Mouse (Mus musculus) adrenal gland, postnatal 10 days (tissue): ENCODE results near the gene Obscn. TPM values are rescaled to one million over a fixed set of nuclear protein-coding genes. Genes with fewer than 3 reads are reported as not detected.

ENCODE experiments used
- DNase-seq: peaks from one replicate; pipeline ENCODE4 v3.0.0; 2021; ENCODE audit warnings: mixed read lengths
- total RNA-seq, 2 experiments: library from RNA; stranded (reverse); gene quantifications; 2 replicates each; pipeline ENCODE4 v1.2.3; 2021

Obscn gene
- total RNA-seq, 2 experiments from 2014 or later = 20.0 to 75.3 TPM

DNA sequence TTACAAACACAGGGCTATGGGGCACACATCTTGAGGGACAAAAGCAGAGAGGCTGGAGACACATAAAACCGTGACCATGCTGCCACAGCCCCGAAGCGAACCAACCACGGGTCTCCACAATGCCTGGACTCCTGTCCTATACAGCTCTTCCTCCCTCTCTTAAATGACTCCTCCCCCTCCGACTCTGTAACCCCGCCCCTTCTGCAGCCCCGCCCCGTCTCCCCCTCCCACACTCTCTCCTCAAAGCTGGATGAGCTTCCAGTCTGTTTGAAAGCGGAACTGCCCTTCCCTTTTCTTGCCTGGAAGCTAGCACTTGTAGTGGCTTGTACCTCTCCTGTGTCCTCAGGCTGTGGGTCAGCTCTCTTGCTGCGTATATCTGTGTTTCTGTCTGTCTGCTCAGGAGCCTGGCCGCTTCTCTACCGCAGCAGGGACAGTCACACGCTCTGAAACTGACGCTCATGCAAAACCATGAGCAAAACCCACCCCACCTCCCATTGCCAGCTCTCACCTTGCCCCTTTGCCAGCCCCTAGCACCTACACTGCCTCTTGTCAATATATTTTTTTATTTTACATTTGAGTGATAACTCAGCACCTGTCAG is 5.7 kb upstream of the Obscn start:
- no peak for DNase-seq

DNA sequence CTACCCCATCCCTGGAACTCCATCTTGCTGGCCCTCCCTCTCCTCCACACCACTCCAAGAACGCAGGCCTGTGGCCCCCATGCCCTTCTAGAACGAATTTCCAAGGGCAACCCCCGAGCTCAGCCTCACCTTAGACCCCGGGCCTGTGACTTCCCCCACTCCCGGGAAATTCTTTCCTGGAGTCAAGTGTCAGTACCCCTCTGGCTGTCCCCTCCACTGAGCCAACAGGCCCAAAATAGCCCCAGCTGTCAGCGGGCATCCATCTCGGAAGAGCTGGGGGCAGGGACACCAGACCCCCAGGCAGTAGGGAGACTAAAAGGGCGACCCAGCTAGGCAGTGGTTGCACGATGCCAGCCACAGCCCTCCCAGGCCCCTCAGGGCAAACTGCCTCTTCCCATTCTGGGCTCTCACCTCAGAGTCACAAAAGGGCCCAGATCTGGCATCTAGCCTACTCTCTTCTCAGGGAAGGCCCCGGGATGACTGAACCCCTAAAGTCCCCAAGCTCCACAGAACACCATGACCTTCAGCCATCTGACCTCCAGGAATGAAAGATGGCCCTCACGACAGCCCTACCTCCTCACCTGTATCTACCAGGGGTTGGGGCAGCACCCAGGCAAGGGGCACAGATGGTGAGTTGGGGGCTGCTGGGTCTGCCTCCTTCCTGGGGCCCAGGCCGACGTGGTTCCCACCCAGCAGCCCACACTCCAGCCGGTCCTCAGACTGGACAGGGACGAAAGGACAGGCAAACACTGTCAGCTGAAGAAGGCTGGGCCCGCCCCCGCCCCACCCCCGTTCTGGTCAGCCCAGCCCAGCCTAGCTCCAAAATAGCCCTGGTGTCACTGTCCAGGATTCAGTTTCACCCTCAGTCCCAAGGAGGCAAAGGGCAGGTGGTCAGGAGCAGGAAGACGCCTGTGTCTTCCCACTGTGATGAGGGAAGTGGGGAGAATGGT is 2.6 kb upstream of the Obscn start:
- no peak for DNase-seq

DNA sequence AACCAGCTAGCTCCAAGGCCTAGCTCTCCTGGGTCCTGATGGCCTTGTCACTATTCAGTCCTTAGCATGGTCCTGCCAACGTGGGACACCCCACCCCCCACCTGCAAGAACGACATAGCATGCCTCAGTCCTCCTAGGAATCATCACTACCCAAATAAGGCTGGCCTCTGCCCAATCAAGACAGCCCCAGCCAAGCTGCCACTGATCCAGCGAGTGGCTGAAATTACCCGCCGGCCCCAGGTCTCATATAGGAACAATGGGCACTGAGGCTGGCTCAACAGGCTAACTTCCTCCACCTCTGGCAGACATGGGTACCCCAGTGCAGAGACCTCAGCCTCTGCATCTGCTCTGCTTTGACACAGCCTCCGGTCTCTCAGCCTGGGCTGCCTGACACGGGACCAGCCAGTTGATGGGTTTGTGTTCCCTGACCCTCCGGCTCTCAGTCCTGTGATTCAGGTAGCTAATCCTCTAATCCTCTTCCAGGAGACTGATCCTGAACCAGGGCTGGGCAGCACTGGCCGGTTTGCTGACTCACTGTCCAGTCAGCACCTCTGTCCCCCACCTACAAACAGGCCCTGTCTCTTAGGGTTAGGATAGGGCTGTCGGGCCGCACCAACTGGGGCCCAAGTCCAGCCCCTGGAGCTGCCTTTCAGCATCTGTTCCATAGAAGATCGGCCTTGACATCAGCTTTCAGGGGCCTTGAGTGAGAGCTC is 948 bp upstream of the Obscn start:
- no peak for DNase-seq

DNA sequence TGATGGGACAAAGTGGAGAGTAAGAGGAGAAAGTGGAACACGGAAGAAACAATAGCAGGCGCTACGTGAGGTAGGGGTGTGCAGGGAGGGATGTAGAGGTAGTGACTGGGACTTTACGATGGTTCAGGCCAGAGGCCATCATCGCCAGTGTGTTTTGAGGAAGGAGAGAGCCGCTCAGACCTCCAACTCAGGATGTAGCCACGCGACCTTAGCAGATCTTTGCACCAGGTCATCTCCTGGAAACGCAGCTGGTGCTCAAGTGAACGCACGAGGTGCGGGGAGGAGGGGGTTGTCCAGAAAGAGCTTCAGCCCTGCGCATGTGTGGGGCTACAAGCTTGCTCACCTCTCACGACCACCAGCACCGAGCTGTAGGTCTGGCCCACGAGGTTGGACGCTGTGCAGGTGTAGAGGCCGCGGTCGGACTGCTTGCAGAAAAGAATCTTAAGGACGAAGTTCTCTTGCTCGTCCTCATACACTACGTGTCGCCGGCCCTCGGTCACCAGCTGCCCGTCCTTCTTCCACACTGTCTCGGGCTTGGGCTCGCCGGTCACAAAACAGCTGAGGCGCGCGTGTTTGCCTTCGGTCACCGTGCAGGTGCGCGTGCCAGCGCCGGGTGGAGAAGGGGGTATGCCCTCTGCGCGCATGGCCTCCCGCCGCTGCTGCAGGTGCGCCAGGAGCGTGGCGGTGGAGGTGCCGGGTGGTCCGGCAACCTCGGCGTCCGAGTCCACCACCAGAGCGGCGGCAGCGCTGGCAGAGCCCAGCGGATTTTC is 966 bp downstream of the Obscn start:
- DNase-seq = no peak

DNA sequence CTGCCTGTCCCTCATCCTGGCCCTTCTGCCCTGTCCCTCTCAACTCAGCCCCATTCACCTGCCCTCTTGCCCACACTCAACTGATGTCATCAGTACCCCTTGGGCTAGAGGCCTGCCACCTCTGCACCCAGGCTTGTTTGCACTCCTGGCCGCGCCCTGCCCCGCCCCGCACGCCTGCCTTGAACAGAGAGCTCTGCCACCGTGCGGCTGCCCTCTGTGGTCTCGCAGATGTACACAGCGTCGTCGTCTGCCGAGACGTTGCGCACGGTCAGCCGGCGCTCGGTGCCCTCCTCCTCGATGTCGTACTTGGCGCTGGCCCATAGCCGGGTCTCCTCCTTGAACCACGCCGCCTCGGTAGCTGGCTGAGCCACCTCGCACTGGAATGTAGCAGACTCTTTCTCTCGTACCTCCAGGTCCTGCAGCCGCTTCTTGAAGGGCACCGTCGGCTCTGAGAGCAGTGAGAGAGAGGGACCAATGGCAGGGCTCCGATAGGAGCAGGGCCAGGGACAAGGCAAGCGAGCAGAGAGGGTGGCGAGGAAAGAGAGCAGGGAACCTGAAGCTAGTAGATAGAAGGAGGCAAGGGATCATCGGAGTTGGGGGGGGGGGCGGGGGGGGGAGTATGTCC is 1.7 kb downstream of the Obscn start:
- DNase-seq = peak; percentile 24

DNA sequence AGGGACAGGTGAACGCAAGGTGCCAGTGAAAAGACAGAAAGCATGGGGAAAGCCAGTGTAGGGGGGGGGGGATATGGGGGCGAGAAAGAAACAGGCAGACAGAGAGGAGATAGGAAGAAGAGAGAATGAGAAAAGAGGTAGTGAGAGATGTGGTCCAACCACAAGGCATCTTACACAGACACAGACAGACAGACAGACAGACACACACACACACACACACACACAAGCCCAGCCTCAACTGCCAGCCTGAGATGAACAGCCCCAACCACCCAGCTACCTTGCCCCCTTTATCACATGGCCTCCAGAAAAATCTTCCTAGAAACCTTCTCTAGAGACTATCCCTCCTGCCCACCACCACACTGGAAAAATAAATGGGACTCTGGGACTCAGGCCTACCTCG is 4.1 kb downstream of the Obscn start:
- no peak for DNase-seq

DNA sequence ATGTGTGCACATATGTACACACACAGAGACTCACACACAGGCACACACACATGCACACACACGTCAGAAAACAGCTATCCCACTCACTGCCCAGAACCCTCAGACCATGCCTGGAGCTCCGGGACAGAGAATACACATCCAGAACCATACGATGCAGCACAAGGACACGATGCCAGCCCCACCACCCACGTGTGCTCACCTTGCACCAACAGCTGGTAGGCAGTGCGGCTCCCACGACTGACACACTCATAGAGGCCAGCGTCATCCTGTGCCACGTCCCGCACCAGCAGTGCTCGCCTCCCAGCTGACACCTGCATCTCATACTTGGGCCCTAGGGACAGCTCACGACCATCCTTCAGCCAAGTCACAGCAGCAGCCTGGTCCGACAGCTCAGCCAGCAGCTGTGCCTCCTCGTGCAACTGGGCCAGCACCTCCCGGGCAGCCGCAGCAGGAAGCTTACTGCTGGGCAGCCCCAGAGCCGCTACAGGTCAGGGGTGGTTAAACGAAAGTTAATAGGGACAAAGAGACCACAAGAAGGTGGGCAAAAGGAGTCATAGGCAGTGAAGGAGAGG is 4.8 kb downstream of the Obscn start:
- DNase-seq = no peak

DNA sequence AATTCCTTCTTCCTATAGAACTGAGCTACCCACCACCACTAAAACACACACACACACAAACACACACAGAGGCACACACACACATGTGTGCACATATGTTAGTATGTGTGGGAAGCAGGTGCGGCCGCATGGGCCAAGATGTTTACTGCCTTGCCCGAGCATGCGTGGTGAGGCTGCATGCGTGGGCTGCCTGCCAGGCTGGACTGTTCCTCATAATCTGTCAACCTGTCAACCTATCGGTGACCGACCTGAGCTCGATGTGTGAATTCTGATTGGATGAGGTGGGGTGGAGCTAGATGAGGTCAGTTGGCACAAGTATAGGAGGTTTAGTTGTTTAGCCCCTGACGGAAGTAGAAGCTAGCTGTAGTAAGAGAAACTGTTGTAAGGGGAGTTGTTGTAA is 5.4 kb downstream of the Obscn start:
- no peak for DNase-seq

DNA sequence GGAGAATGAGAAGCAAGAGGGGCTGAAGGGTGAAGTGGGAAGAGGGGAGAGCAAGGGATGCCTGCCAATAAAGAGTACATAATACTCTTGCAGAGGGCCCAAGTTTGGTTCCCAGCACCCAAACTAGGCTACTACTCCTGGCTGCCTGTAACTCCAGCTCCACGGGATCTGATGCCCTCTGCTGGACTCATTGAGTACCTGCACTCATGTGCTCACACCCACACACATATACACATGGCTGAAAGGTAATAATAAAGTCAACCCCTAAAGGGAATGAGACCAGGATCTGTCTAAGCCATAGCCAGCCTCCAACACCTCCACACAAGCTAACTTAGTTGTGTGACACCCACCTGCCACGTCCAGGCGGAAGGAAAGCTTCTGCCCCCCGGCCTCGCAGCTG is 30.3 kb downstream of the Obscn start:
- no peak for DNase-seq

DNA sequence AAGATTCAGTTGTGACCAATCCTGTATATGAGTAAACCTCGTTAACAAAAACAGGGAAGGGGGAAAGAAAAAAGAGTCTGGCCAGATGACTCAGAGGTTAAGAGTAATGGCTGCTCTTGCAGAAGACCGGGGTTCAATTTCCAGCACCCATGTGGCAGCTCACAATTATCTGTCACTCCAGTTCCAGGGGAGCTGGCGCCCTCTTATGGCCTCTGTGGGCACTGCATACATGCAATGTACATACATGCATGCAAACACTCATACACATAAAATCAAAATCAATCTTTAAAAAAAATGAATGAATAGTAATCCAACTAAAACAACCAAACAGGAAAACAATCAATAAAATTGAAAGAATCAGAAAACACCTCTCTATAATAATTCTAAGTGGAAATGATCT is 33.9 kb downstream of the Obscn start:
- DNase-seq = no peak

DNA sequence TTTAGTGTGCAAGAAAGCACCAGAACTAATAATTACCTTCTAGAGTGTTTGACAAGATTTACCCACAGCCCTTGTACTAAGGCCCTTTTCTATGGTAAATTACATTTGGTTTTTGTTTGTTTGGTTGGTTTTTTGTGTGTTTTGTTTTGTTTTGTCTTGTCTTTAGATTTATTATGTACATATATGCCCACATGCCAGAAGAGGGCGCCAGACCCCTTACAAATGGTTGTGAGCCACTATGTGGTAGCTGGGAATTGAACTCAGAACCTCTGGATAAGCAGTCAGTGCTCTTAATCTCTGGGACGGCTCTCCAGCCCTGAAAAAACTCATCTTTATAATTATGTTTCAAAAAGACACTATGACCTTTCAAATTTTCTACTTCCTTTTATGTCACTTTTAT is 37.9 kb downstream of the Obscn start:
- peak; percentile 67 for DNase-seq

DNA sequence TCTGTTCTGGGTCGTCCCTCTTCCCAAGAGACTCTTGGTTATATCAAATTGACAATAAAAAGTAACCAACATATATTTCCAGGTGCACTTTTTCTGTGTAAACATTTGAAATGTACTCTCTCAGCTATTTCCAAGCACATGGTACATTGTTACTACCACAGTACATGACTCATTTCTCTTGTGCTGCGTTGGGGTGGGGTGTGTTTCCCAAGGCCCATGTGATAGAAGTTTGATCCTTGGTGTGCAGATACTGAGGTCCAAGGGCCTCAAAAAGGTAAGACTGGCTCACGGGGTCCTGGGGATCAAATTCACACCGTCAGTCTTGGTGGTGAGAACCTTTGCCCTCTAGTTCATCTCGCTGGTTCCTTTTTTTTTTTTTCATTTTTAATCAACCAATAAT is 38.4 kb downstream of the Obscn start:
- DNase-seq = no peak

DNA sequence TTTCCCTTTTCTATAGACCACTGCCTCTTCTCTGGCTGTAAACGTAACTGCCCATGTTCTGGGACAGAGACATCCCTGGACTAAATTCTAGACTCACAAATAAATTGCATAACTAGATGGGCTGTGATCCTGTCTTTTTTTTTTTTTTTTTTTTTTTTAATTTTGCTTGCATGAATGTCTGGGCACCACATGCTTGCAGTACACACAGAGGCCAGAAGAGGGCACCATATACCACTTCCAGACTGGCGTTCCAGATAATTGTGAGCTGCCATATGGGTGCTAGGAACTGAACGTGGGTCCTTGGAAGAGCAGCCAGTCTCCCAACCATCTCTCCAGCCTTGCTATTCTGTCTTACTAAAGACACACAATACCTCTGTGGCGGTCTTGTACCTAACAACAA is 42.0 kb downstream of the Obscn start:
- DNase-seq = no peak

DNA sequence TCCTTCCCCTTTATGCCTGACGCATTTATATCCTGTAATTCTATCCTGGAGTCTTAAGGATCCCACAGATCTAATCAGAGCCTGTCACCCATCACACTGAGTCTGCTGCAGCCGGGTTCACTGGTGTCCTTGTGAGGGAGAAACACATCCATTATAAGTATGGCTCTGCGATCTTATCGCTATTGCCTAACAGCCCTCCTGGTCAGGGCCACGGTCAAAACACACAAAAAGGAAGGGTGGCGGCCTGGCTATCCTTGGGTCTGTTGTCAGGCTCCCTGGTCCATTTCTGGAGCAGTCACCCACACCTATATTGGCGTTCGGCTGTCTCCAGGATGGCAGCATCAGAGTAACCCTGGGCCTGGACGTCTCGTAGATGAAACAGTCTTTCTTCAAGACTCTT is 48.6 kb downstream of the Obscn start:
- peak; percentile 35 for DNase-seq

DNA sequence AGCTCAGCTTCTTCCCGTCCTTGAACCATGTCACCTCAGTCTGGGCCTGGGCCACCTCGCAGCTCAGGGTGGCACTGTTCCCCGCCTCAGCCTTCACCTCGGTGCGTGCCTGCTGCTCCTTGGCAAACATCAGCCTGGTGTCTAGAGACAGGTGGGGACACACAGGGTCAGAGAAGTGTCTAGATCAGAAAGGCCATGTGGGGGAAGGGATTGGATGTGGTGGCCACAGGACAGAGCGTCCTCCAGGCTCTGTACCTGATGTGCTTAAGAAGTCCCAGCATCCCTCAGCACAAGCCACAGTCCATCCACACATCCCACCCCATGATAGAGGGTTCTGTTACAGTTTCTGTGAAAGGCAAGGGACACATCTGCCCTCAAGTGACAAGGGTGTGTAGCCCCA is 51.0 kb downstream of the Obscn start:
- no peak for DNase-seq

DNA sequence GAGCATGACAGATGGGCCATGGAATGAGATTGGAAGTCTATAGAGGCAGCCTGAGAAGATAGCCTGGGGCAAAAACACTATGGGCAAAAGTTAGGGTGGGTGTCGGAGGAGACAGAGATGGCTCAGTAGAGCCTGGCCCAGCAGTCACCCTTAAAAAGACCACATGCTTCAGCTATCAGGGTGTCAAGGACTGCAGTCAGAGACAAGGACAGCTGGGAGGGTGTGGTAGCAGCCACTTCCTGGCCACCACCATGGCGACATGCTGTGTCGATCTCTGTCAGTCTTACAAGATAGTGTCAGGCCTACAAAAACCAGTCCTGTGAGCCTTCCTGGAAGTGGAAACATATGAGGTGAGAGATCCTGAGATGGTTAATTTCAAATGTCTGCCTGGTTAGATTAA is 53.1 kb downstream of the Obscn start:
- DNase-seq = no peak

DNA sequence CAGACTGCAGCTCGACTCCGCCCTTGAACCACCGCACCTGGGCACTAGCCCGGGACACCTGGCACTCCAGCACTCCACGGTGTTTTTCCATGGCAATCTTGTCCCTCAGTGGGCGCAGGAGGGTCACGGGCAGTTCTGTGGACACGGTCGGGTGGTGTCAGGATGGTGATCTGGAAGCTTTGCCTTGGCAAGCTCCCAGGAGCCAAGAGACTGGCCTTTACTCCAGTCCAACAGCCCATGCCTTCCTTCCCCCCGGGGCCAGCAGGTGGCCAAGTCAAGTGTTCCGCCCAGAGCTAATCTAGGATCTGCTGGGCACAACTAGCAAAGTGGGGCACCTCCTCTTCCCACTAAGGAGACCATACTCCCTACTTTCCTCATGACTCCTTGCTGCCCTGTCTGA is 57.9 kb downstream of the Obscn start:
- DNase-seq = no peak

DNA sequence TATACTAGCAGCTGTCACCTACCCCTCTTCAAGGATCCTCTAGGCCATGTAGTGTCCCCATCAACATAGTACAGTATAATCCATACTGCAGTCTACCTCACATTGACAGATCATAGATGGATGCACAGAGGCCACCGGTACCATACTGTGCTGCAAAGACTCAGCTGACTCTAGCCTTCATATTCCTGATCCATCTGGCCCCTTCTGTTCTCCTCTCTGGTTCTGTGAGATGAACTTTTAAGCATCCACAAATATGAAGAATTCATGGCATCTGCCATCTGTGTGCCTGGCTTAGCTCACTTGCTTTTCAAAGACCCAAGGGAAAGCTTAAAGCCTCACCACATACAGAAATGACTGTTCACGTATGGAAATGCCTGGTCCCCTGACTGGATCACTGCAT is 65.9 kb downstream of the Obscn start:
- DNase-seq = no peak

DNA sequence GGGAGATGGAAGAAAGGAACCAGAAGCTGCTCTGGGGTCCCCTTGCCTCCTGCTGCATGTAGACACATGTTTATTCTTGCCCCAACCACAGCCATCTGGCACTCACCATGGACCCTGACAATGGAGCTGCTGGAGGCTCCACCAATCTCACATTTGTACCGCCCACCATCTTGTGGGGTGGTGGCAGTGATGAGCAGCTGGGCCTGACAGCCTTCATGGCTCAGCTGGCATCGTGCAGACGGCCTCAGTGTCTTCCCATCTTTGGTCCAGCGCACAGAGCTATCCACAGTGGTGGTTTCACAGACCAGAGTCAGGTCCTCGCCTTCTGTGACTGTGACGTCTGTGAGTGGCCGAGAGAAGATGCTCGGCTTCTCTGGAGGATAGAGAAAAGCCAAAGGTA is 67.3 kb downstream of the Obscn start:
- no peak for DNase-seq

DNA sequence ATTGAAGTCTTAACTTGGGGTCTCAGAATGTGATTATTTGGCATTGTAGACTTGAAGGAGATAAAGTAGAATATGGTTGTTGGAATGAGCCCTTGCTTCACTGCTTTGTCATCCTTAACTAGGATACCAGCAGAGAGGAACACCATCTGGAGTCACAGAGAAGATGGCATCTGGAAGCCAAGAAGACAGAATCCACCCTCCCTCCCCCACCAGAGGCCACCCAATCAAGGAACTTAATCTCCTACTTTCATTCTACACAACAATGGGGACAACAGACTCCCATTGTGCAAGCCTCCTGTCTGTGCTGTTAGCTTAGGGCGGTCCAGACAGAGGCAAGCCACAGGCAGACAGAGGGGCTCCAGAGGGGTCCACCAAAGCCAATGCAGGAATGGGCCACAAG is 67.8 kb downstream of the Obscn start:
- no peak for DNase-seq

DNA sequence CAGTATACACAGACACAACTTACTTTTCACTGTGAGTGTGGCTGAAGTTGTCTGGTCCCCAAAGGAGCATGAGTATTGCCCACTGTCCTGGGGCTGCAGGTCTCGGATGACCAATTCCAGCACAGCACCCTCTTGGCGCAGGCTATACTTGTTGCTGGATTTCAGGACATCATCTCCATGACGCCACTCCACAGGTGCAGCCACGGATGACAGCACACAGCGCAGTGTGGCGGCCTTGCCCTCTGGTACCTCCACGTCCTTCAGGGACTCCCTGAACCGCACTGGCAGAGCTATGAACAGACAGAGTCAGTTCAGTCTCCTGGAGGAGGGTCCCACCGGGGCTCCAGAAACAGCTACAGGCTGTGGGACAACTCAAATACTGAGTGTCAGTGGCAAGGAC is 68.3 kb downstream of the Obscn start:
- no peak for DNase-seq

DNA sequence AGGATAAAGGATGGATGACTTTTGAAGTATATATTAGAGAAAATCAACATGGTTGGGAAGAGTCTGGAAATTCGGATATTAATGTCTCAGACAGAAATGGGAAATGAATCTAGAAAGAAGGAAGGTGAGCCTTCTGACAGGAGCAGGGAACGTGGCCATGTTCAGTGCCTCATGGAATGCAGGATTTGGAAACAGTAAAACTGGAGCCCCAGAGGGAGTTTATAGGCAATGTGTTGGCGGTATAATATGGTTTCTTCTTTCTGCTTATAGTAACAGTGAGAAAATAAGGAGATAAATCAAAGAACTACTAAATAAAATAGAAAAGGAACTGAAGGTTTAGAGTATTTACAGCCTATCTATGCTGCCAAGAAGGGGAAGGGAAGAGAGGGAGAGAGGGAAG is 78.2 kb downstream of the Obscn start:
- no peak for DNase-seq
